Mouse (Mus musculus) hindbrain, embryonic 14.5 days (tissue): ENCODE results near the gene Htatip2. TPM values are rescaled to one million over a fixed set of nuclear protein-coding genes. Genes with fewer than 3 reads are reported as not detected.

Experiments
- ATAC-seq: fragments of 200-750 bp; cut with Nextera tagmentation; 2 replicates; pipeline ENCODE4 v1.8.0; 2017; ENCODE audit warnings: moderate number of reproducible peaks, mild to moderate bottlenecking, moderate TSS enrichment, moderate library complexity; ENCODE audit not compliant: low FRiP score
- DNase-seq: peaks from one replicate; pipeline ENCODE4 v3.0.0-alpha.2; 2015; ENCODE audit warnings: low spot score
- H3K27ac ChIP-seq: fragments of 300-500 bp; sonication (generic); 2 replicates; pipeline ENCODE4 v1.5.1; 2014; ENCODE audit warnings: mild to moderate bottlenecking, moderate library complexity
- H3K27me3 ChIP-seq: fragments of 300-500 bp; sonication (generic); 2 replicates; pipeline ENCODE4 v1.6.1; 2014; ENCODE audit warnings: mild to moderate bottlenecking, low read length, mixed read lengths; ENCODE audit not compliant: control insufficient read depth, insufficient read depth
- H3K36me3 ChIP-seq: fragments of 300-500 bp; sonication (generic); replicated peaks from 2 replicates; pipeline ENCODE4 v1.6.1; 2014; ENCODE audit not compliant: control insufficient read depth, insufficient read depth
- H3K4me1 ChIP-seq: fragments of 300-500 bp; sonication (generic); replicated peaks from 2 replicates; pipeline ENCODE4 v1.6.1; 2014; ENCODE audit warnings: antibody characterized with exemption, low read length, mixed read lengths; ENCODE audit not compliant: control insufficient read depth, insufficient read depth
- H3K4me2 ChIP-seq: fragments of 300-500 bp; sonication (generic); replicated peaks from 2 replicates; pipeline ENCODE4 v1.6.1; 2014; ENCODE audit warnings: mild to moderate bottlenecking, moderate library complexity
- H3K4me3 ChIP-seq: fragments of 300-500 bp; sonication (generic); replicated peaks from 2 replicates; pipeline ENCODE4 v1.5.1; 2014; ENCODE audit warnings: mild to moderate bottlenecking, low read length
- H3K9ac ChIP-seq: fragments of 300-500 bp; sonication (generic); 2 replicates; pipeline ENCODE4 v1.6.1; 2014
- H3K9me3 ChIP-seq: fragments of 300-500 bp; sonication (generic); 2 replicates; pipeline ENCODE4 v1.6.1; 2016; ENCODE audit warnings: low read length; ENCODE audit not compliant: control insufficient read depth
- WGBS: fragments of 180-500 bp; shearing (Covaris S2); extraction: QIAGEN DNeasy Blood & Tissue Kit; methylation state at CpG from one replicate; pipeline ENCODE4 v1.1.7; 2014; 5-methylcytosine and 5-hydroxymethylcytosine counted together
- polyA plus RNA-seq: library from polyadenylated mRNA; unstranded; fragments of >200 nt; fragmentation: Nextera tagmentation; extraction: Ambion mirVana; gene quantifications from 2 replicates; pipeline ENCODE4 v1.2.1, GENCODE M21; 2014

The Htatip2 gene
- polyA plus RNA-seq, 1 experiment from 2014 or later: 3.0 TPM

GRCm38 (mm10) chr7:49752730-49753506 is 6.0 kb upstream of the Htatip2 start:
- WGBS: 31% methylated on average over 25 of the region's 25 CpGs
- peak; percentile 78 for DNase-seq
- no peak overlapping the region for H3K27ac ChIP-seq
- H3K36me3 ChIP-seq: no peaks in the 10 kb centered on the region
- H3K4me1 ChIP-seq: no peaks in the 10 kb centered on the region
- H3K9me3 ChIP-seq: no peaks in the 10 kb centered on the region
- ATAC-seq: no peak
- H3K27me3 ChIP-seq: peaks cover 93% of the 10 kb centered on the region
- H3K9ac ChIP-seq: no peak overlapping the region
- H3K4me3 ChIP-seq: no peak overlapping the region
- no peak overlapping the region for H3K4me2 ChIP-seq

GRCm38 (mm10) chr7:49754767-49755166 is 4.1 kb upstream of the Htatip2 start:
- DNase-seq: peak; percentile 76
- Histone ChIP-seq H3K27me3 (peaks cover 98% of the 10 kb centered on the region), H3K4me1 (0 out of 2 replicates have a peak, but pooled peaks cover 2% of the 10 kb centered on the region), H3K9me3 (0 out of 2 replicates have a peak, but pooled peaks cover 5% of the 10 kb centered on the region), H3K4me2 (no peak overlapping the region), H3K36me3 (no peaks in the 10 kb centered on the region), H3K27ac (no peak overlapping the region), H3K9ac (no peak overlapping the region), H3K4me3 (no peak overlapping the region)
- ATAC-seq: no peak; the same call in 1 of the 2 replicates
- 6% methylated on average over 9 of the region's 9 CpGs for WGBS

DNA sequence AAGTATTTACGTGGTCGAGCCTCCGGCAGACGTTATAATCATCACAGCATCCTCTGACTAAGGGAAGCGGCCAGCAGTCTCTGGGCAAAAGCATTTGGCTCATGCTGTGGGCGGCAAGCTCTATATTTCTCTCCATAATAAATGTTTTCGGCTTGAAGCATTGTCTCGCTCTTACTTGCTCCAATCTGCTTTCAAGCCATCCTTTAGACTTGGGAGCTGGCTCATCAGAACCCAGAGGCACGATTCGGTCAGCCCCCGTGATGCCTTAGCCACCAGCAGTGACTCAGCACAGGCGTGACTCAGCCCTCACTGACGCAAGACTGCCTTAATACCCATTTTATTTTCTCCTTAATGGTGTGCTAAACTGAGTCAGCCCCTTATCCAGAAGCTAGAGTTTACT is 3.7 kb downstream of the Htatip2 start:
- WGBS: 67% methylated on average over 13 of the region's 13 CpGs
- Histone ChIP-seq H3K27ac (no peak overlapping the region), H3K4me1 (0 out of 2 replicates have a peak, but pooled peaks cover 2% of the 10 kb centered on the region), H3K9me3 (0 out of 2 replicates have a peak, but pooled peaks cover 5% of the 10 kb centered on the region), H3K4me2 (no peak overlapping the region), H3K4me3 (no peak overlapping the region), H3K9ac (no peak overlapping the region), H3K36me3 (no peaks in the 10 kb centered on the region), H3K27me3 (peaks cover 52% of the 10 kb centered on the region)
- ATAC-seq (no peak; the same call in 1 of the 2 replicates), DNase-seq (no peak)

DNA sequence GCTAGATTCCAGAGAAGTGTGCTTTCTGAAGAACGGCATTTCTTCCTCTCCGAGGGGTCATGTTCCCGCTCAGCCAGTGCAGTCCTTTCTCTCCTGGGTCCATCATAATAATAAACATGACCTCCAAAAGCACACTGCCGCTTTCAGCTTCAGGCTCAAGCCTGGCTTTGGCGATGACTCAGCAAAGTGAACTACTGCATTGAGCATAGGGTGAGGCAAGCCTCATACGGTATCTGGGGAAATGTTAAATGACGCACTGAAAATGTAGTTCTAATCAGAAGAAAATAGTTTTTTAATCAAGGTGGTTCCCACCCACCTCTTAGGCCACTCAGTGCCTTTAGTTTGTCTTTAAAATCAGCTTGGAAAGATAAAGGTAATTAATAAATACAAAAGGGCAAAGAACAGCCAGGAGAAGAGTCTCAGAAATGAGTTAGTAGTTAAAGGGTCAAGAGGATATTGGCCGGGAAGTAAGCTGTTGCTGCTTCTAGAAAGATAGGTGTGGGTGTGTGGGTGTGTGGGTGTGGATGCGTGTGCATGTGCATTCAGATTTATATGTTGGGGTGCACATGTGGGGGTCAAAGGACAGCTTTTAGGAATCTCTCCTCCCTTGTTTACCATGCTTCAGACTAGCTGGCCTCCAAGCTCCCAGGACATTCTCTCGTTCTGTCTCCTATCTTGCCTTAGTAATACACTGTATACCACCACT is 5.2 kb downstream of the Htatip2 start:
- Histone ChIP-seq H3K4me1 (no peaks in the 10 kb centered on the region), H3K36me3 (no peaks in the 10 kb centered on the region), H3K27ac (no peak overlapping the region), H3K4me3 (no peak overlapping the region), H3K9me3 (0 out of 2 replicates have a peak, but pooled peaks cover 5% of the 10 kb centered on the region), H3K27me3 (peaks cover 37% of the 10 kb centered on the region), H3K4me2 (no peak overlapping the region), H3K9ac (no peak overlapping the region)
- ATAC-seq (no peak), DNase-seq (no peak)
- 76% methylated on average over 10 of the region's 10 CpGs for WGBS

DNA sequence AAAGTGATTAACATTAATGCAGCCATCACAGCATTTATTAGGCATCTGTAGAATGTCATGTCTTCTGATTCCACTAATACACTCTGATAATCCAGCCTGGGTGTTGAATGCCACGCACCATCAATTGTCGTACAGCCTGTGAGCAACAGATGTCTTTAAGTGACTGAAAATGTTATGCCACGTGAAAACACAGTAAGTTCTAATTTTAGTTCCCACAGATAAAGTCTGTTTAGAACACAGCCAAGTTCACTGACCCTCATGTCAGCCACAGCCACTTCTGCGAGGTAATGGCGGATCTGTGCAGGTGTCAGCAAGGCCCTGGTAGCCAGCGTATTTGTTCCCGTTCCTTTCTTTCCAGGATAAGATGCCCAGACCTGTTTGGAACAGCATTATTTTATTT is 7.3 kb downstream of the Htatip2 start:
- Histone ChIP-seq H3K9me3 (no peaks in the 10 kb centered on the region), H3K36me3 (no peaks in the 10 kb centered on the region), H3K27me3 (0 out of 2 replicates have a peak, but pooled peaks cover 20% of the 10 kb centered on the region), H3K4me2 (no peak overlapping the region), H3K27ac (no peak overlapping the region), H3K9ac (no peak overlapping the region), H3K4me3 (no peak overlapping the region), H3K4me1 (no peaks in the 10 kb centered on the region)
- DNase-seq (no peak), ATAC-seq (no peak)
- 87% methylated on average over 7 of the region's 7 CpGs for WGBS

GRCm38 (mm10) chr7:49768509-49768908 is 9.6 kb downstream of the Htatip2 start:
- WGBS: 36% methylated on average over 9 of the region's 9 CpGs
- DNase-seq: no peak
- no peak overlapping the region for H3K4me3 ChIP-seq
- H3K27ac ChIP-seq: no peak overlapping the region
- H3K9ac ChIP-seq: no peak overlapping the region
- no peaks in the 10 kb centered on the region for H3K36me3 ChIP-seq
- no peaks in the 10 kb centered on the region for H3K4me1 ChIP-seq
- no peak overlapping the region for H3K4me2 ChIP-seq
- H3K27me3 ChIP-seq: 0 out of 2 replicates have a peak, but pooled peaks cover 10% of the 10 kb centered on the region
- ATAC-seq: no peak
- H3K9me3 ChIP-seq: no peaks in the 10 kb centered on the region

DNA sequence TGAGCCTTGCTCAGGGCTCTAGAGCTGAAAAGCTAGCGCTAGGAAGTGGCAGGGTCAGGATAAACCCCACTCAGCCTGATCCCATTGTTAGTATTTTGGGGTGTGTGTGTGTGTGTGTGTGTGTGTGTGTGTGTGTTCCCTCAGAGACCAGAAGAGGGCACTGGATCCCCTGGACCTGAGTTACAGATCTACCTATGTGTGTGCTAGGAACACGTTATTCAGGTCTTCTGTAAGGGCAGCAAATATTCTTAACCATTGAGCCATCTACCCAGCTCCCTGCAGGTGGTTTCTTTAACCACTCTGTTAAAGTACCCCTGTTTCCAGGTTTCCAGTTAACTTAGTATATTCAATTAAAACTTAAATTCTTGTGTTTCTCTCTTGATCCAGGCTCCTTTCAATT is 15.5 kb downstream of the Htatip2 start:
- Histone ChIP-seq H3K4me1 (peaks cover 9% of the 10 kb centered on the region), H3K9ac (no peak overlapping the region), H3K36me3 (no peaks in the 10 kb centered on the region), H3K4me2 (no peak overlapping the region), H3K9me3 (no peaks in the 10 kb centered on the region), H3K27ac (no peak overlapping the region), H3K27me3 (no peaks in the 10 kb centered on the region), H3K4me3 (no peak overlapping the region)
- no peak for DNase-seq
- WGBS: 87% methylated on average over 2 of the region's 2 CpGs
- ATAC-seq: no peak

DNA sequence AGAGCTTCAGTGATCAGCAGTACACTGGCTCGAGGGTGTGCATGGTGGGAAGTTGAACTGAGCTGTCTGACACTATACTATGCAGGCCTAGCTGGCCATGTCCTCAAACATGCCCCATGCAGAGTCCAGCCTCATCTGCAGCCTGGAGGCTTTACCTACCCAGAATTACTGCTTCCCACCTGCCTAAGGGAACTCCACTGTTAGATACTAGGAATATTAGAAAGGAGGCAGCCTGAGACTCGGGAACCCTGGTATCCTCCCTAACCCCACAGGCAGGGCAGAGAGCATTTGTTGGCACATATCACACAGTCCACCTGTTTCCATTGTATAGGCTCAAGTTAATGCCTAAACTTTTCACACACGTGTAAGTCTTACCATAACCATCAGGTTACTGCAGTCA is 18.7 kb downstream of the Htatip2 start:
- ATAC-seq (peak; percentile 25), DNase-seq (no peak)
- Histone ChIP-seq H3K9me3 (no peaks in the 10 kb centered on the region), H3K4me3 (no peak overlapping the region), H3K4me1 (peaks cover 16% of the 10 kb centered on the region), H3K27ac (no peak overlapping the region), H3K9ac (no peak overlapping the region), H3K4me2 (no peak overlapping the region), H3K36me3 (peaks cover 9% of the 10 kb centered on the region; the same call in 1 of the 2 replicates), H3K27me3 (no peaks in the 10 kb centered on the region)
- 55% methylated on average over 3 of the region's 3 CpGs for WGBS

- Histone ChIP-seq H3K36me3 (peaks cover 14% of the 10 kb centered on the region), H3K27ac (peak within 1 kb of the TSS; percentile 82), H3K9me3 (no peaks in the 10 kb centered on the region), H3K4me2 (peak within 1 kb of the TSS; percentile 69), H3K4me3 (peak within 1 kb of the TSS; percentile 73), H3K4me1 (peaks cover 16% of the 10 kb centered on the region), H3K27me3 (no peaks in the 10 kb centered on the region), H3K9ac (peak within 1 kb of the TSS; percentile 74)
- ATAC-seq (peak; percentile 96), DNase-seq (peak; percentile 99)
- WGBS: under 1% methylated on average over 85 of the region's 92 CpGs
Observed at GRCm38 (mm10) chr7:49778114-49778901, 19.4 kb downstream of the Htatip2 start, which contains the start of gene Prmt3. Gene Prmt3, plus strand, starts transcription at chr7:49778346.
